Mouse (Mus musculus) cerebellum, adult (tissue): ENCODE results near the gene Dnajc6.

Source experiments
- ATAC-seq: cut with Nextera tagmentation; 2 replicates; pipeline ENCODE4 v1.9.2; 2017; ENCODE audit warnings: mild to moderate bottlenecking, moderate library complexity, mixed read lengths; ENCODE audit not compliant: insufficient number of reproducible peaks, low FRiP score, low TSS enrichment

Dnajc6 gene

DNA sequence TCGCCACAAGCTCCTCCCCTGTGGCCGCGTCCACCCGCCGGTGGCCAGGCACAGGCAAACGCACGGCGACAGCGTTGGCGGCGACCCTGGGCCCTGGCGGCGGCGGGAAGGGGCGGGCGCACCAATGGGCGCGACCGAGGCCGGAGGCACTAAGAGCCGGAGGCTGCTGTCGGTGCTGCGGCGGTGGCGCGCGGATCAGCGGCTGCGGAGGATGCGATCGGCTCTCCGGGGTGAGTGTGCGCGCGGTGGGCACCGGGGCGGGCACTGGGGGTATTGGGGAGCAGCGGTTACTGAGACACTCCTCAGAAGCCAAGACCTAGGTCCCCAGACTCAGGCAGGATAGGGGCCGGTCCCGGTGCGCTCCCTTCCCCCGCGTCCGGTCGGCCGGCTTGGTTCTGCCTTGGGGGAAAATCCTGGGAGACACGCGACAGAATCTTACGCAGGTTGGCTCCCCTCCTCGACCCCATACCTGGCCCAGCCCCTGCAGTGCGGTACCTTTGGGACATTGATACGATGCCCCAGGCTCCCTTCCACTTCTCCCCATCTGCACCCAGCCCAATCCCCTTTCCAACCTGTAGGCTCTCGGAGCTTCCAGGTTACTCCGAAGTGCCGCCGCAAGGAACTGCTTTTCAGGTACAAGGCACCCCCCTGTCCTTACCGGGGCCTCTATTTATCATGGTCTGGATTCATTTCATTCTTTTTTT lies at the start of gene Dnajc6:
Gene Dnajc6 (plus strand): TSS at position 115 of the 704 bp plus-strand sequence.
- ATAC-seq: peak; percentile 75

GRCm38 (mm10) chr4:101448701-101449100 lies 47.7 kb upstream of the Dnajc6 start:
- ATAC-seq: no peak

DNA sequence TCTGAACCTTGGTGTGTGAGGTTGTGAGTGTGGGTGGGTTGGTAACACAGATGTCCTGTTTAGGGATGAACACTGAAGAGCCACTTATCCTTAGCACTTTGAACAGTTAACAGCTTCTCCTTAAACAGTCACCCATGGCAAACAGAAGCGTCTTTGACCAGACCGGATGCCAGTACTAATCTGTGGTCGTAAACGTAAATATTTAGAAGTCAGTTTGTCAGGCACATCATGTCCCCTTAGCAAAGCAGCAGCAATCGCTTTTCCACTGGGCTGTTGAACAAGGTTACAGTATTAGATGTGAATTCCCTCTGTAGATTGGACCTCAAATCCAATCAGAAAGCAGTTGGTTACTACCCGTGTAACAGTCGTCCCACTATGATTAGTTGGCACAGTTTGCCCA lies 47.1 kb upstream of the Dnajc6 start:
- no peak for ATAC-seq

DNA sequence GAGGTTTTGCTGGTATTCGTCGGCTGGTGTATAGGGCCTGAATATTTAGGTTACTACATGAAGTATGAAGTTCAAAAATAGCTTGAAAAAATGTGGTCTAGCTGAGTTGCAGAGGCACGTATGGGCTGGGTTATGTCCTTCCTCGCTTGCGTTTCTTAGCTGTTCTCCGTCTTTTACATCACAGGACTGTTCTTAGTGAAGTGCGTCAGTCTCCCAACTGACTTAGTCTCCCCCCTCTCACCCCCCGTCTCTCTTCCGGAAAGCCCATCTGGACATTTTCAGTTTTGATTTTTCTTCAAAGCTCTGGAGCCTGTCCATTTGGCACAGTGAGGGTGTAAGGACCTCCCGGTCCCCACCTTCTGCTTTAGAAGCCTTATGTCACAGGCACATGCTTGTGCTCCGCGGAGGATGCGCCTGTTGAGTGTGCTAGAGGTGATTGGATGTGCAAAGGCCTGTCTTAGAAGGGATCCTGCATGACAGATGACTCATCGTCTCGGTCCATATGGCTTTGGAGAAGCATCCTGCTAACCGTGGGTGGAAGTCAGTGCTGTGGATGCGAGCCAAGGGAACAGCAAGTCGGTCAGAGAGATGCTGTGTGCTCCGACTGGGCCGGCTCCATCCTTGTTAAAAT lies 46.2 kb upstream of the Dnajc6 start:
- peak; percentile 95 for ATAC-seq

DNA sequence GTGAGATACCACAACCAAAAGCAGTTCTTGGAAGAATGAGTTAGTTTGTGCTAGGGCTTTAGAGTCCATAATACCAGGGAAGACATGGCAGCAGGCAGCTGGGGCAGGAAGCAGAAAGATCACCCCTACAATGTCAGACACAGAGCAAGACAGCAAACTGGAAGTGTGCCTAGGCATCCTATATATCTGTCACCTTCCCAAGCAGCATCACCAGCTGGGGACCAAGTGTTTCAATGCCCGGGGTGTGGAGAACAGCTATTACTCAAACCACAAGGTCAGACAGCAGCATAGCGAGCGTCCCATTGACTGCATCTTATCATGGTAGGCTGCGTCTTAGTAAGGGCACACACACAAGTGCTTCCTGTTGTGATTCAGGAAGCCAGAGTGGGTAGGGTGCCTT lies 45.4 kb upstream of the Dnajc6 start:
- ATAC-seq: no peak

- no peak for ATAC-seq
Observed at GRCm38 (mm10) chr4:101452829-101453228, 43.6 kb upstream of the Dnajc6 start.

GRCm38 (mm10) chr4:101457176-101457575 lies 39.3 kb upstream of the Dnajc6 start:
- no peak for ATAC-seq

DNA sequence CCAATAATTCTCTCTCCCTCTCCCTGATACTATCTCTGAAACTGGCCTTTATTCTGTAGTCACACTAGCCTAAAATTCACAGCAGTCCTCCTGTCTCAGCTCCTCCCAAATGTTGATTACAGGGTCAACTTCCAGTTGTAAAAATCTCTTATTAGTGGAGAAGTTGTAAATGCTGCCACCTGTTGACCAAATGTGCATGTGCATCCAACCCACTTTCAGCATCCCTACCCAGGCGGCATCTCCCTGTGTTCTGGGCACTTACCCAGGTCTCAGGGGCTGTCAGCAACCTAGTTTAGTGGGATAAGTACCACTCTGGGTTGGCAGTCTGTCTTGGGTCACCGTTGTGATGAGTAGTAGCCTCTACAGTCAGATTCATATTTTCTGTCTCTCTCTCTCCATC lies 38.1 kb upstream of the Dnajc6 start:
- peak; percentile 50; the same call in 1 of the 2 replicates for ATAC-seq

GRCm38 (mm10) chr4:101459358-101459757 lies 37.1 kb upstream of the Dnajc6 start:
- no peak for ATAC-seq

GRCm38 (mm10) chr4:101460114-101460513 lies 36.3 kb upstream of the Dnajc6 start:
- no peak for ATAC-seq

GRCm38 (mm10) chr4:101462065-101462464 lies 34.4 kb upstream of the Dnajc6 start:
- no peak for ATAC-seq

GRCm38 (mm10) chr4:101466264-101466663 lies 30.2 kb upstream of the Dnajc6 start:
- ATAC-seq: no peak

DNA sequence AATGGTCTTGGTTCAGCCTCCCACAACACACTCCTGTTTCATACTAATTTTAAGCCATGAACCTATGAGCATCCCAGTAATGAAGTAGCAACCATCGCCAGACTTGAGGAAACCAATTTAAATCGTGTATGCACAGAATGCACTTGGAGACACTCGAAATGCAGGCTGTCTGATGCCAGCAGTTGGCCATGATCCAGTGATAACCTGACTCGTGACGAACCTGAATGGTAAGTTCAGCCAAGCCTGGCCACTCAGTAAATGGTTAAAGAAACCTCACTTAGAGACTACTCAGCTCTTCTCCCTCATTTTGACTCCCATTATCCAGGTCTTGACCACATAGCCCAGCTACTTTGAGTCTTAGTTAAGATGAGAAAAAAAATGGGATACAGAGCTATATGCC lies 27.2 kb upstream of the Dnajc6 start:
- no peak for ATAC-seq

- ATAC-seq: no peak
Observed at GRCm38 (mm10) chr4:101470543-101470942, 25.9 kb upstream of the Dnajc6 start.

- ATAC-seq: no peak
Observed at GRCm38 (mm10) chr4:101472767-101473166, 23.7 kb upstream of the Dnajc6 start.

DNA sequence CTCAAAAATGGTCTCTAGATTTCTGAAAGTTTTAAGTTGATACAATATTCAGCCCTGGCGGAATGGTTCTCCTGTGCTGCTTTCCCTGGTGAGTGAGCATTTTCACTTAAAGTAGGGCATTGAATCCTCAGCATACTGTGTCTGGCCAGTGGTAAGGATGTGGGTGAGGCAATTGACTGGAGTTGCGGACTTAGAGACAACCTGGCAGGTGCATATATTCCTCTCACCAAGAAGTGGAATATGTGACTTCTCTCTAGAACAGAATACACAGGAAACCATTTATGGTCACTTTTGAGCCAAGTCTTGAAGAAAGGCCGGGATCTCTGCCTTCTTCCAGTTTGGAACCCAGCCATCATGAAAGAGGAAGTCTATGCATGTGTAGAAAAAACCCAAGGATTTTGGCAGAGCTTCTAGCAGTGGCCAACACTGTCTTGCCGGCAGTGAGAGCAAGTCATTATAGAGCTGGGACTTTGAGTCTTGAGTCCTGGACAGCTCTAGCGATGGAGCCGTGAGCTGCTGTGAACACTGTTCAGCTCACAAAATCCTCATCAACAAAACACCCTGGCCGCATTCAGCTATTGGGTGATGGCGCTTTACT lies 6.0 kb upstream of the Dnajc6 start:
- ATAC-seq: no peak

DNA sequence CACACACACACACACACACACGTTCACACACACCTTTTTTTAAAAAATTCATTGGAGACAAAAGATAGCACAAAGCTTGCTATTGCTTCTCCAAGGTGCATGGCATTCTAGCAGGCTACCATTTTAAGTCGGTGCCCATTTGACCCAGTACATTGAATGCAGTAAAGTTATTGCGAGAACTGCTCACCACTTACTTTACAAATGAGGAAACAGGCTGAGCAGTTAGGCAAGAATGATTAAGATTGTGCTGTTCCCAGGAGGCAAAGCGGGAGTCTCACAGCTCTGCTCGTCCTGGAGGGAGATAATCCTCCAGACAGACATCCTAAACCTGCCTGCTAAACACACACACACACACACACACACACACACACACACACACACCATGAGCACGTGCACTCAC lies 4.7 kb upstream of the Dnajc6 start:
- no peak for ATAC-seq

- no peak for ATAC-seq
Observed at GRCm38 (mm10) chr4:101493611-101494197, 2.7 kb upstream of the Dnajc6 start.

GRCm38 (mm10) chr4:101496188-101496533 lies 287 bp upstream of the Dnajc6 start:
- ATAC-seq: peak; percentile 66

GRCm38 (mm10) chr4:101497336-101497735 lies 888 bp downstream of the Dnajc6 start:
- ATAC-seq: no peak

GRCm38 (mm10) chr4:101504470-101505007 lies 8.1 kb downstream of the Dnajc6 start:
- no peak for ATAC-seq
